ENCODE assay signal across 18 mouse cellular contexts in genomic region chr16:27926361-27926651, GRCm38 (mm10).
DNase-seq lines count a peak whose midpoint lies in the region; ATAC-seq lines count a peak whose summit lies in the region.
"Had no signal": no experiment of that assay in that cellular context is flagged by ENCODE, and none has a peak within 500 bp of the region (broad histone marks: within the 10 kb centered on the region; RNA-seq: fewer than 3 reads in every experiment).

No protein-coding gene starts in this region.

- peak; percentile 7 to 40 for DNase-seq in adrenal gland, adult (ENCODE audit: inconsistent age in 2 of 2, low spot score in 1 of 2)
- DNase-seq in adrenal gland, postnatal 25 days: no peak
- no peak for DNase-seq in kidney, postnatal 25 days
- DNase-seq in retina, embryonic 14.5 days (ENCODE audit: low spot score): peak; percentile 7
- no peak for DNase-seq in retina, postnatal 1 day
- no peak for DNase-seq in thymus, postnatal 25 days
- no peak for DNase-seq in urinary bladder, postnatal 36 days (ENCODE audit: low spot score in 2 of 2)
- DNase-seq: cerebellum, adult 8-10 months; heart, adult 18-20 months; right cerebral cortex, postnatal 4 days had no signal

- H3K27ac ChIP-seq in kidney, embryonic 15.5 days: no peak overlapping the region
- H3K27ac ChIP-seq: lung, embryonic 15.5 days; neural tube, embryonic 12.5 days had no signal

- H3K4me1 ChIP-seq in kidney, embryonic 15.5 days: no peaks in the 10 kb centered on the region
- H3K4me1 ChIP-seq: lung, embryonic 15.5 days; neural tube, embryonic 12.5 days had no signal

- no peak overlapping the region for H3K4me3 ChIP-seq in kidney, embryonic 15.5 days (replicated peaks)
- H3K4me3 ChIP-seq: hindbrain, embryonic 13.5 days; lung, embryonic 15.5 days; neural tube, embryonic 12.5 days had no signal

- 0 out of 2 replicates have a peak, but pooled peaks have one; percentile 46 for ATAC-seq in kidney, embryonic 15.5 days (replicated peaks; ENCODE audit: low FRiP score)
- ATAC-seq: activated CD4-positive, CD25-positive, alpha-beta regulatory T cell, adult 4 months; intestine, postnatal 0 days; midbrain, embryonic 16.5 days had no signal

- H3K27me3 ChIP-seq in kidney, embryonic 15.5 days: no peaks in the 10 kb centered on the region
- H3K27me3 ChIP-seq: CH12.LX; hindbrain, embryonic 13.5 days; lung, embryonic 15.5 days; neural tube, embryonic 12.5 days had no signal

- H3K9me3 ChIP-seq in kidney, embryonic 15.5 days (replicated peaks): no peaks in the 10 kb centered on the region
- H3K9me3 ChIP-seq: hindbrain, embryonic 13.5 days; lung, embryonic 15.5 days; neural tube, embryonic 12.5 days had no signal

- H3K36me3 ChIP-seq in kidney, embryonic 15.5 days: no peaks in the 10 kb centered on the region
- H3K36me3 ChIP-seq: hindbrain, embryonic 13.5 days; lung, embryonic 15.5 days; neural tube, embryonic 12.5 days had no signal

- WGBS in kidney, embryonic 15.5 days: 15% methylated on average over 1 of the region's 1 CpGs

- H3K4me2 ChIP-seq in kidney, embryonic 15.5 days: no peak overlapping the region
- H3K4me2 ChIP-seq: hindbrain, embryonic 13.5 days; lung, embryonic 15.5 days; neural tube, embryonic 12.5 days had no signal

- H3K9ac ChIP-seq in kidney, embryonic 15.5 days: no peak overlapping the region
- H3K9ac ChIP-seq: hindbrain, embryonic 13.5 days; lung, embryonic 15.5 days; neural tube, embryonic 12.5 days had no signal

Comparison
In these comparisons a context has a peak if more than half of its experiments do, and no peak if none do; other contexts are left out.
1. DNase-seq: peak in adrenal gland, adult (2 of 2) and retina, embryonic 14.5 days (single experiment); none in adrenal gland, postnatal 25 days (single experiment), kidney, postnatal 25 days (0 of 2), retina, postnatal 1 day (single experiment), thymus, postnatal 25 days (single experiment) and urinary bladder, postnatal 36 days (0 of 2).